Mouse (Mus musculus): ENCODE results near the gene Upk3a.

GRCm38 (mm10) chr15:85037343-85037690 lies 20.4 kb downstream of the Upk3a start:
- TF ChIP-seq POLR2A (IDR thresholded peaks at IDR 0.05; ENCODE audit: low read depth, low read length) (no peak), CTCF (IDR thresholded peaks at IDR 0.05; ENCODE audit: extremely low read depth, insufficient read depth, insufficient read length, insufficient replicate concordance) (no peak)
